ENCODE assay signal across 8 mouse cellular contexts in the genomic region with DNA sequence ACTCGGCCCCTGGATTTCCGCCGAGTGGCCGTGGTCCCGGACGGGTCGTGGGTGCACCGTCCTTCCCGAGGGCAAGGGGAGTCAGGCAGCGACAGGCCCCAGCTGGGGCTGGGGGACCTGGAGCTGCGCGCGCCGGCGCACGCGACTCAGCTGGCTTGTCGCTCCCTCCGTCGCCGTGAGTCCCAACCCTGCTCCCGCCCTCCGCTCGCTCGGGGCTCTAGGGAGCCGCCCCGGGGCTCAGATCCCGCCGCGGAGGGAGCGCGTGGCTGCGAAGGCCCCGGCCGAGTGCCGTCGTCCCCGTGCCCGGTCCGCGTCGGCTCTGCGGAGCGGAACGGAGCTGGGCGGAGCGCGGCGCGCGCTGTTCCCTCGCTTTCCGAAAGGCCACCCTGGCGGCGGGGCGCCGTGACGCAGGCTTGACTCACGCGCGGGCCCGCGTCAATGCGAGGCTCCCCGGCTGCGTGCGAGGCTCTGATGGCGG. TPM values are rescaled to one million over a fixed set of nuclear protein-coding genes. Genes with fewer than 3 reads are reported as not detected.
DNase-seq lines count a peak whose midpoint lies in the region; ATAC-seq lines count a peak whose summit lies in the region.

TSS of gene Slc6a17 (minus strand) at position 388 of the 478 bp plus-strand sequence.

- H3K4me1 ChIP-seq in intestine, embryonic 16.5 days (ENCODE audit: control insufficient read depth, insufficient read depth, low read length) = peaks cover 10% of the 10 kb centered on the region; the same call in 1 of the 2 replicates
- peaks cover 9% of the 10 kb centered on the region; the same call in 1 of the 2 replicates for H3K4me1 ChIP-seq in neural tube, embryonic 11.5 days (ENCODE audit: control insufficient read depth, insufficient read depth, low read length)

- ATAC-seq in intestine, embryonic 16.5 days = peak; percentile 80
- peak; percentile 82 for ATAC-seq in neural tube, embryonic 11.5 days (ENCODE audit: insufficient read depth, low FRiP score, low TSS enrichment)

- under 1% methylated on average over 68 of the region's 68 CpGs for WGBS in intestine, embryonic 16.5 days
- under 1% methylated on average over 49 of the region's 68 CpGs for WGBS in neural tube, embryonic 11.5 days

- no peaks in the 10 kb centered on the region for H3K36me3 ChIP-seq in intestine, embryonic 16.5 days (ENCODE audit: control insufficient read depth, insufficient read depth, low read length)
- no peaks in the 10 kb centered on the region for H3K36me3 ChIP-seq in neural tube, embryonic 11.5 days (ENCODE audit: control insufficient read depth, insufficient read depth, low read length)

- DNase-seq in left cerebral cortex, adult 18-20 months (ENCODE audit: low spot score in 2 of 2) = peak; percentile 87 to 91
- no peak for DNase-seq in left cerebral cortex, adult 11 months (ENCODE audit: low spot score)
- peak; percentile 88 for DNase-seq in cerebellum, adult 8-10 months
- DNase-seq in forelimb bud, embryonic 11.5 days (ENCODE audit: low read depth, low spot score) = peak; percentile 59
- DNase-seq in left cerebral cortex, postnatal 4 days = peak; percentile 52
- peak; percentile 74 for DNase-seq in neural tube, embryonic 11.5 days (ENCODE audit: low spot score)
- no peak for DNase-seq in spleen, adult 12 weeks (ENCODE audit: low spot score)

- H3K27ac ChIP-seq in intestine, embryonic 16.5 days (ENCODE audit: low read length) = no peak within 1 kb of the TSS
- H3K27ac ChIP-seq in neural tube, embryonic 11.5 days (ENCODE audit: low read depth, low read length) = no peak within 1 kb of the TSS

- peaks cover 35% of the 10 kb centered on the region for H3K27me3 ChIP-seq in intestine, embryonic 16.5 days (replicated peaks; ENCODE audit: control insufficient read depth, insufficient read depth, low read length)
- peaks cover 40% of the 10 kb centered on the region for H3K27me3 ChIP-seq in neural tube, embryonic 11.5 days (ENCODE audit: control insufficient read depth, insufficient read depth, low read length)

- H3K9me3 ChIP-seq in intestine, embryonic 16.5 days (ENCODE audit: control insufficient read depth, low read length) = no peaks in the 10 kb centered on the region
- H3K9me3 ChIP-seq in neural tube, embryonic 11.5 days (ENCODE audit: control insufficient read depth, low read length) = no peaks in the 10 kb centered on the region

- H3K4me2 ChIP-seq in intestine, embryonic 16.5 days (ENCODE audit: low read depth, low read length) = peak within 1 kb of the TSS; percentile 95
- peak within 1 kb of the TSS; percentile 97 for H3K4me2 ChIP-seq in neural tube, embryonic 11.5 days (ENCODE audit: low read depth)

- H3K4me3 ChIP-seq in intestine, embryonic 16.5 days (ENCODE audit: low read length) = peak within 1 kb of the TSS; percentile 57
- H3K4me3 ChIP-seq in neural tube, embryonic 11.5 days (ENCODE audit: low read depth, low read length) = peak within 1 kb of the TSS; percentile 48

- H3K9ac ChIP-seq in intestine, embryonic 16.5 days (ENCODE audit: low read depth, low read length) = peak within 1 kb of the TSS; percentile 60
- H3K9ac ChIP-seq in neural tube, embryonic 11.5 days (ENCODE audit: low read length) = peak within 1 kb of the TSS; percentile 57

- intact Hi-C loops in left cerebral cortex, postnatal 4 days (cut with DNase I) = no loop called here

RNA-seq across cellular contexts. Expression of gene Slc6a17, which starts in this region (rescaled TPM):
- 100 to 1,000 TPM; 388 to 416 TPM for total RNA-seq in left cerebral cortex, adult 18-20 months (2021)
- 0.97 and 1.1 TPM in 2 replicates for polyA plus RNA-seq in intestine, embryonic 16.5 days (2015; fragmentation: Nextera tagmentation; extraction: Ambion mirVana)
- 100 to 1,000 TPM; 152 to 153 TPM for total RNA-seq in left cerebral cortex, postnatal 4 days (2021)
- 2.6 and 3.6 TPM in 2 replicates for polyA plus RNA-seq in neural tube, embryonic 11.5 days (2014; fragmentation: Nextera tagmentation; extraction: Ambion mirVana)

Comparison
In these comparisons a context has a peak if more than half of its experiments do, and no peak if none do; other contexts are left out.
1. DNase-seq: peak in left cerebral cortex, adult 18-20 months (2 of 2), cerebellum, adult 8-10 months (single experiment), forelimb bud, embryonic 11.5 days (single experiment), left cerebral cortex, postnatal 4 days (single experiment) and neural tube, embryonic 11.5 days (single experiment); none in left cerebral cortex, adult 11 months (single experiment) and spleen, adult 12 weeks (single experiment).